Mouse (Mus musculus) MEL-GATA-1-ER (cell line): ENCODE results near the gene U2af1.
"Not testable (repeated sequence)": the region's sequence is repeated elsewhere in the genome, so short reads cannot be mapped to it uniquely, and the experiment has no call there.

Source experiments
- DNase-seq: peaks from one replicate; pipeline ENCODE4 v3.0.0-alpha.2; 2012; ENCODE audit warnings: low read depth; ENCODE audit errors: extremely low read depth

The U2af1 gene

GRCm38 (mm10) chr17:31623101-31623500, 35.6 kb downstream of the U2af1 start:
- no peak for DNase-seq

GRCm38 (mm10) chr17:31613086-31613755, 45.5 kb downstream of the U2af1 start:
- no peak for DNase-seq

GRCm38 (mm10) chr17:31609895-31610294, 48.8 kb downstream of the U2af1 start:
- DNase-seq: no peak

DNA sequence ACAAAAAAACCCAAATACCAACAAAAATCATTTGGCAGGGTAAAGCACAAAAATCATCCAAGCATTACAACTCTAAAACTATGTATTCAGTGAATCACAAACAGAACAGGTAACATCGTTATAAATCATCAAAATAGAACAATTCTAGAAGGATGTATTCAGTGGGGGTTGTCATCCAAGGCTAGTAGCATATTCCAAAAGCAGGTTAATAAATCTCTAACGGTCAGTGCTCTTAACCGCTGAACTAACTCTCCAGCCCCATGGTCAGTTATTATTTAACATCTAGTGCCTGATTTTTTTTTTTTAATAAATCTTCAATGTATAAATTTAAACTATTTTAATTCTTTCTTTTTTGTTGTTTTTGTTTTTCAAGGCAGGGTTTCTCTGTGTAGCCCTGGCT, 49.5 kb downstream of the U2af1 start:
- not testable (repeated sequence) for DNase-seq

DNA sequence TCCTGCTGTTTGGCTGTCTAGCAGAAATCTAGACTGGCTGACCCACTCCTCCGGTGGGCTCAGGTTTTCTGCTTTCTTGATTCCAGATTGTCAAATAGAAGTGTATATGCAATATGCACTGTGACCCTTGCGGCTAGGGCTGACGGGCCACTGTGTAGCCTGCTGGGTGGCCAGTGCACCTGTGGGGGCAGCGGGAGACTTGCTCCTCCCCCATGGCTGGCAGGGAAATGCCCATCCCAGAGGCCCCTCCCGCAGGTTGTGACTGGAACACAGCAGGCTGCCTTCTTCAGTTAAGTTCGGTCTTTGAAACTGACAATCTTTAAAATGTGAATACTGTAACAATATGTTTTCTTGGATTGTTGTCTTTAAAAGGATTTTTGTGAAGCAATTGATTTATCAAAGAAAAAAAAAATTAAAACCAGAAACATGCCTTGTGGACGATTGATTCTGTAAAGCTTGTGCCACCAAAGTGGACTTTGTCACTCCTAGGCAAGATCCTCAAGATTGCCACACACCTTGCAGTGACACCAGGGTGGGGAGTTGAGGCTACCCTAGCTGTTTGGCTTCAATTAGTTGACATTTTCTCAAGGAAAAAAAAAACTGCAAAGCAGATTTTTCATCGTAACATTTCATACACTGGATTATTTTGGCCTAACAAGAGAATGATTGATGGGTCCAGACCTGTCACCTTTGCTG, 51.3 kb downstream of the U2af1 start:
- no peak for DNase-seq

DNA sequence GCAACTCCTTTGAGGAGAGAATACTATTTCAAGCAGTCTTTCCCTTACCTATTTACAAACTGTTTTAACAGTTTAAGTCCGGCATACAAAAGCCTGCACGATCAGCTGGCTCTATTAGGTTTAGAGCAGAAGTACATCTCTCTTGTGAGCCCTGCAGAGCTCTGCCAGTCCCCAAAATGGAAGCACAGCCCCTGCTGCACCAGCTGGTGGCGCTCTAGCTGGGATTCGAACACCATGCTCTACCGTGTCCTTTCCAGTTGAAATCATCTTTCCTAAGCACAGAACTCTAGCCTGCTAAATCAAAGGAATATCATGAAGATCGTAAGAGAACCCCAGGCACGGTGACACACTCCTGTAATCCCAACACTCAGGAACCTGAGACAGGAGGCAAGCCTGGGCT, 52.3 kb downstream of the U2af1 start:
- DNase-seq: no peak

DNA sequence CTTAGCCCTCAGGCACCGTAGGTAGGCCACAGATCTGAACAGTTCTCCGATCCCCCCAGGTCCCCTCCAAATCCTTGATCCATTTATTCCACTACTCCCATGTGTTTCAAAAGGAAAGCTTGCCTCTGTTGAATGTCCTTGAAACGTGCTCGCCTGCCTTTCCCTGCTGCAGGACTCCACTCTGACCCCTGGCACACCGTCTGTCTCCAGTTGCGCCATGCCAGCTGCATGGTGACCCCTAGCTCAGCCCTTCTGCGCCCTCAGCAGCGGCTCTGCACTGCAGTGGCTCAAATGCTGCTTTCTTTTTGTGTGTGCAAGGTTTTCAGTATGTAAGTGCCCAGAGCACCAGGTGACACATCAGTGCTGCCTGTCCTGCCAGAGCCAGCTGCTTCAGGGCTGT, 60.1 kb downstream of the U2af1 start:
- no peak for DNase-seq

DNA sequence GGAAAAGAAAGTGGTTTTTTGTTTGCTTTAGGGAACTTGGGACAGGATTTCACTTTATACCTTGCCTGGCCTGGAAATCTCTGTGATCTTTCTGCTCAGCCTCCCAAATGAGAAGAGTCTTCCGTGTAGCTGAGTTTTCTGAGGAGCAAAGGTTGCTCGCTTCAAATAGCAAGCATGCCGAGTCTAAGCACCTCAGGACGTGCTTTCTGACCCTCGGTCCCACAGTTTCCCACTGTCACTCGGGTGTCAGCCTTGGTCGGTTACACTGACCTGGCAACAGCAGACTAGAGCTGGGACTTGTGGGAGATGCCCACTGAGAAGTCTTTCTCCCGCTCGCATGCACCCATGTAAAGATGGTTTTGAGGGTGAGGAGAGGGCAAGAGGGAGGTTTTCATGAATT, 60.7 kb downstream of the U2af1 start:
- no peak for DNase-seq
